Mouse (Mus musculus) layer of hippocampus, adult 8-10 months (tissue): Measurements from ENCODE around the gene Cpsf4l. TPM values are rescaled to one million over a fixed set of nuclear protein-coding genes. Genes with fewer than 3 reads are reported as not detected.
A peak's percentile ranks its signal among the peaks of the same experiment; 100 is the strongest.

ENCODE experiments used
- DNase-seq, 2 experiments: peaks; one replicate each; pipeline ENCODE4 v3.0.0; 2022; ENCODE audit warnings: low spot score in 2 of 2
- total RNA-seq, 4 experiments: library from RNA; stranded (reverse); gene quantifications; 2 replicates each; pipeline ENCODE4 v1.2.4; 2022

Cpsf4l gene
- under 1 TPM in 1 of 4 experiments, not detected in 3; 0.68 TPM for total RNA-seq

DNA sequence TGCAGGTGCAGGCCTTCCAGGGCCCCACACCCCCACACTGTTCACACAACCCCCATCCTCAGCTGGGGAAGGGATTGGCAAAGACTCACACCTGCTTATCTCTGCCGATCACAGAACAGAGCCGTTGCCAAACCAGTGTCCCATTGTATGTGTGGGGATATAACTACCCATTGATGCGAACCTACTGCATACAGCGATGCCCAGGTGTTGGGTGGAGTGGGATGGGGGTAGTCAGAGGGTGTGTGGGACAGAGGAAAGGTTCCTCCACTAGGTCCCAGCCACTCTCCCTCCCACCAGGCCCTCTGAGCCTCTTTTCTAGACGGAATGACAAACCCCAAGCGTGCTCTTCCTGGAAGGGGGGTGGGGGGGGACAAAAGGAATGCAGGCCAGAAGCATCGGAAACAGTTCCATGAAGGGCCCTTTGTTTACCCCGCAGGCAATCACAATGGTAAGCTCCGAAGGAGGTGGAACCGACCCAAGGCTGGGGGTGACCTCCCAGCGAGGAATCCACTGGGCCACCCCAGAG lies at the start of gene Cpsf4l:
Cpsf4l (minus strand) TSS at position 287 of the 526 bp plus-strand sequence.
- DNase-seq: no peak

DNA sequence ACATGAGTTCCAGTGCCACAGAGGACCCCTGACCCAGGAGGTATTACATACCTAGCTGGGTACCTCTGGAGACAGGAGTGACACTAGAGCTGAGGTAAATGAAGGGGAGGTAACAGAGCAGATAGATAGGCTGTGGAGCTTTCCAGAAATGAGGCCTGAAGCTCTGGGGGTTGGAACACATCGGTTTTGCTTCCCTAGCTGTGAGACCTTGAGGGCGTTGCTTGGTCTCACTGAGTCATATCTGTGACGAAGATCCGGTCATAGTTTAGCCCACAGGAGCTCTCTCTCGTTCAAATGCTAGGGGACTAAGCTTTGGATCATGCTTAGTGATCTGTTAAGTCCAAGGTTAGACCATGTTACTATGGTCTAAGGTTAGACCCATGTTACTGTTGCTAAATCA lies 49.0 kb upstream of the Cpsf4l start:
- DNase-seq: no peak

DNA sequence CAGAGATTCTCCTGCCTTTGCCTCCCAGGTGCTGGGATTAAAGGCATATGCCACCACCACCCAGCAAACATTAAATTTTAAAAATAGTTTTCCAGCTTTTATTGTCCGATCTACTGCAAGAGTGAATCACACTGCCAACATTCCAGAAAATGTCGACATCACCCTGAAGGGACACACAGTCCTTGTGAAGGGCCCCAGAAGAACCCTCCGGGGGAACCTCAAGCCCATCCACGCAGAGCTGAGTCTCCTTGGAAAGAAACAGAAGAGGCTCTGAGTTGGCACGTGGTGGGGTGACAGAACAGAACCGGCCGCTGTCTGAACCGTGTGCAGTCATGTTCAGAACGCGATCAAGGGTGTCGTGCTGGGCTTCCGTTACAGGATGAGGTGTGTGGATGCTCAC lies 46.8 kb upstream of the Cpsf4l start:
- DNase-seq: no peak

DNA sequence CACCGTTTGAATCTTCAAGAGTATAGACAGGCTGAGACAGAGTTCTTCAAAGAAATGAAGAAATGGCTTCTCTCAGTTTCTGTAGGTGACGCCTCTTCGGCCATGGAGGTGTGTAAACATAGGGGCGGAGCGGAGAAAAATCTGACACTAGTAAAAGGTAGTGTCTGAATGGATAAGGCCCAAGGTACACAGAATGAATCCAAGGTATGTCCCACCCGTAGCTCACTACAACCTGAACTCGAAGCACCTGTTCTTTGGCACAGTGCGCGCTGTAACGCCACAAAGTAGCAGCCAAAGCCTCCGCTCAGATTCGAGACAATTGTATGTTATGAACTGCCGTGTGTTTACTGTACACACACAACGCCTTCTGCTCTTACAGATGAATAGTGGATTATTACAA lies 46.1 kb upstream of the Cpsf4l start:
- no peak for DNase-seq

DNA sequence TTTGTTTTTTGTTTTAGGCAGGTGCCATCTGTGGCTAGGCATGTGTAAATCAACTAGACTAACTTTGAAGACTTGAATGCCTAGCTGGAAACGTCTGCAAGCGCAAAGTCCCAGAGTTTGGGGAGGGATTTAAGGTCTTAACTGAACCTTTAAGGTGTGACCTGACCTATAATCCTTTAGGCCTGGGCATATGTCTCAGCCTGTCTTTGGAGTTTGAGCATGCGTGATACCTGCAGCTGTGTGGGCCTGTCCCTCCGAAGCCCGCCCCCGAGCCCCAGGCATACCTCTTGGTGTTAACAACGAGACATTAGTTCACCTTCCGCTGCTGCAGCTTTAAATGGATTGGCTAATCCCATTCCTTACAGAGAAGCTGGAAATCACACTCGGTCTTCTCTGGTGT lies 45.0 kb upstream of the Cpsf4l start:
- DNase-seq: no peak

DNA sequence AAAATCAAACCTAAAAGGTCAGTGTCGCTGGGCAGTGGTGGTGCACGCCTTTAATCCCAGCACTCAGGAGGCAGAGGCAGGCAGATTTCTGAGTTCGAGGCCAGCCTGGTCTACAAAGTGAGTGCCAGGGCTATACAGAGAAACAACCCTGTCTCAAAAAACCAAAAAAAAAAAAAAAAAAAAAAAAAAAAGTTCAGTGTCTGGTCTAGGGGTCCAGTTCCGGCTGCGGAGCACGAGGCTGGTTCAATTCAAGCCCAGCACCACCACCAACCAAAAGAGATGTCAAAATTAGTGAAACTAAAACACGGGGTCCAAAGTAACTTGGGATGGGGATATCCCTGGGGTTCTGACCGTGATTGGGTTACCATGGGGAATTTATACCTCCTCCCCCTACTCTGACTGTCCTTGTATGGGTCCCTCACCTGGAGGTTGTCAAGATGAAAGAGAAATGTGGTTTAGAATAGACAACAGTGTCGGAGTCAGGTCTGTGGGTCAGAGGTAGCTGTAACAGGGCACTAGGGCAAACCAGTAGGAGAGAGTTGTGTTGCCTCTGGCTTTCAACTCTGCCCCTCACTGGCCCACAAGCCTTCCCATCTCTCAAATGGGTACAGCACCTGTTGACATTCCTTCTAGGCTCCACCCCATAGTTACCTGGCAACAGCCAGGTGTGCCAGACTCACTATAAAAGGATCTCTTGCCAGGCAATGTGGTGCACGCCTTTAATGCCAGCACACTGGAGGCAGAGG lies 43.0 kb upstream of the Cpsf4l start:
- DNase-seq: no peak

DNA sequence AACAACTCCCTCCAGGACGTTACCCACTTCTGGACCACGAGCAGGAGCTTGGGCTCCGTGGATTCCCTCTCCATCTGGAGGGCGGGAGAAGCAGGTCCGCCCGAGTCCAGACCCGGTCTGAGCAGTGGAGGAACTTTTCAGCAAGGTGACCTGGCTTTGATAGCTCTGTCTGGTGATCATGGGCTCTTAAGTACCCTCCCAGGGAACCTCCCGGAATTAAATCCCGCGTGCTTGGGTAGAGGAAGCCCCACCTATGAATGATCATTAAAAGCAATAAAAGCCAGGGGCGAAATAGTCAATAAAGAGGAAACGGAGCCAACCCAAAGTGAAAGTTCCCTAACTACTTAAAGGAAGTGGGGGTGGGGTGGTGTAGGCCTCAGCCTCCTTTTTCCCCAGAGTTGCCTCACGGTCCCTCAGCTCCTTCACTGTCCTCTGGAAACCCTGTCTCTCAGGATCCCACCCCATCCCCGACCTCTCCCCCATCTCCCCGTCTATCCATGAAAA lies 42.4 kb upstream of the Cpsf4l start:
- no peak for DNase-seq

DNA sequence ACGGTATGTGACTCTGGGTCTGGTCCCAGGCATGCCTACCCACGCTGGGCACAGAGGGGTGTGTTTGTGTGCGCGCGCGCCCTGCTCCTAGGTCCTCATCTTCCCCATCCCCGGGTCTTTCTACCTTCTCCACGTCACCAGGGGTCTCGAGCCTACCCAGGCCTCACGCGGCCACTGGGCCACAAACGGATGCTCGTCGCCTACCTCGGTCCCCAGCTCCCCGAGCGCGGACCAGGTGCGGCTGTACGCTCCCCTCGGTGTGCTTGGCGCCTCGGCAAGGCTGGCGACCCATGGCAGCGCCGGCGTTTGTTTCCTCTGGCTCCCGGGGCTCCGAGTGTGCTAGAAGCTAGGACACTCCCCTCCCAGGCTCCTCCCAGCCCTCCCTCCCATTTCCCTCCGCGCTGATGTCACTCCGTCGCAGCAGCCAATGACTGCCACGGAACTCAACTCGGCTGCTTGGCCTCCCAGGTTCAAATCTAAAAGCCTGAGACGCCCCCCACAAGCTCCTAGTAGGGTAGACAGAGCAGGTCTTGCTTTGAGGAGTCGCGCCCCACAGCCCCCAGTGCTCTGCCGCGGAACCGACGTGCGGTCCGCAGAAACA lies 41.8 kb upstream of the Cpsf4l start, which contains the start of gene Cdc42ep4:
Cdc42ep4 (minus strand) TSS at position 398 of the 601 bp plus-strand sequence.
- DNase-seq: peak; percentile 64 to 71

DNA sequence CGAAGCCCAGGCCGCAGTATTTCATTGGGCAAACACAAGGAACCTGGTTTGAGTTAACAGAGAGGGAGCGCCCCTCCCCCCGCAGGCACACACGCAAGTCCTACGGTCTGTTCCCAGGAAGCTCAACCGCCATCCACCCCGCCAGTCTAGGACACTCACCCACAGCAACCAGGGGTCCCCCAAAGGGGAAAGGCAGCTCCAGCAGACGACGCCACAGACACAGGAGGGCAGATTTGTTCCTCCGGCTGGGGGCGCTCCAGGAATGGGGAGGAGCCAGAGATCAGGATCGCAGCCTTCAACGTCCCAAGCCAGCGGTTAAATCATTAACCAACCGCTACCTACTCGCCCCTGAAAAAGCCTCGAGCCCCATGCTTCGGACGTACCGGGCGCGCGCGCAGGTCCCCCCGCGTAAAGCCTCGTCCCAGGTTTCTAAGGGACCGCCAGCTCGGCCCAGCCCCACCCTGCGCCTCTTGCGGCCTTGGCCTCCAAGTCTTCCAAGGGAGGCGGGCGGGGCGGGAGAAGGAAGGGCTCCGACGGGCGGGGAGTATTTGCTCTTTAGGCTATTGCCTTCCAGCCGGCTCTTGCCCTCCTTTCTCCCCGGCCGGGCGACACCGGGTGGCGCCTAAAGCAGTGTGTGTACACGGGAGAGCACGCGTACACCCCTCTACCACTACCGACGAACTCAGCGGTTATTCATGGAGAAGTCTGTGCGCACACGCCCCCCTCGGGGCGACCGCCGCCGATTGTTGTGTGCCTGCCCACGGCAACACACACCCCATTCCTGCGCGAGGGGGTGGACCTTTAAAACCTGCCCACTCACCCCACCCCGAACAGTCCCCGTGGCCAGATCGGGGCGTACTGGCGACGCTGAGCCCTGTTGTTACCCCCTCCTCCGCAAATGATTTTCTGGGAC lies 41.0 kb upstream of the Cpsf4l start:
- peak; percentile 53 to 66 for DNase-seq

DNA sequence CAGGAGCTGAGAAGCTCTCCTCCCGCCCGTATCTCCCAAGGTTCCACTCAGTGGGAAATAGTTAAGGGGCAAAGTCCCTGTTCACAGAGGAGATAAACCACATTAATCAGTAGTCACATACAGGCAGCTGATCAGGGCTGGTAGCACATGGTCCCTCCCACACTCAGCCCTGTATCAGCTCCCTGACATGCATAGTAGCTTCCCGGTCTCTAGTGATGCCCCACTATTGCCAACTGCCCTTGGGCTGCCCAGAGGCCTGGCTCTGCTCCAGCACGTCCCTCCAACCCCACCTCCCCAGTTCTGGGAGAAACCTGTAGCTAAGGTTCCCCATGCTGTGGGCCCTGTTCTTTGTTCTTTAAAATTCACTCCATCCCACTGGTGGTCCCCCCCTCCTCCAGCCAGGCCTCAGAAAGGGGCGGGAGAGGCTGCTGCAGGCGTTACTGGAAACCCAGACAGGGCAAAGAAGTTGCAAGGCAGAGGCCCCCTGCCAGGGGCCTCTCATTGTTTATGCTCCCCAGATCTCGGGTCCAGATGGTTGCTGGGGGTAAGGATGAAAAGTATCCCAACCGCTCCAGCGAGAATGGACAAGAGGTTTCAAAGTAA lies 40.0 kb upstream of the Cpsf4l start:
- no peak for DNase-seq

DNA sequence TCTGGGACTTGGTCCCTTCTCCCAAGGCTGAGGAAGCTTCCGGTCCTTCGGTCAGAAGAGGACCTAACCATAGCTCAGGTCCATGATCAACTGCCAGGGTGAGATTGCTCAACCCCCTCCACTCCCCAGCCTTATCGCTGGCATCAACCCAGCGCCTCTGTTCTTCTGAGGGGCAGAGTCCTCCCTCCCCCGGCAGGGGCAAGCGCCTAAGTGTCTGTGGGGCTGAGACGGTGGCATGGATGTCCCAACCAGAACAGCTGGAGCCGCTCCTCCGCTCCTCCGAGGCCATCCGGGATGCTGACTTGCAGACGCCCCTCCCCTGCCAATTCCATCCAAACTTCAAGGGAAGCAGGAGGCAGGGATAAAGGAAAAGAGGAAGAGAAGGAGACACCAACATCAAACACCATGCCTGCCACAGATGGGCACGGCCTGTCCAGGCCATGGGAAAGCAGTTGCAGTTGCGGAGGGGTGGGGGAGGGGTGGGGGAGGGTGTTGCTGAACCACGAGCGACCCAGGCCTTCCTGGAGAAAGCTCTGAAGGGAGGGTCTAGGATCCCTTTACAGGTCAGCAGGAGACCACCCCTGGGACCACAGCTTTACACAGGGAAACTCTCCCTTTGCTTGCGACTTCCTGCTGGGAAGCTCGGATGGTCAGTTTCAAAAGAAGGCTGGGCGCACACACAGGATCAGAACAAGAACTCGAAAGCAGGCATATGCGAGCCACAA lies 39.1 kb upstream of the Cpsf4l start:
- no peak for DNase-seq

DNA sequence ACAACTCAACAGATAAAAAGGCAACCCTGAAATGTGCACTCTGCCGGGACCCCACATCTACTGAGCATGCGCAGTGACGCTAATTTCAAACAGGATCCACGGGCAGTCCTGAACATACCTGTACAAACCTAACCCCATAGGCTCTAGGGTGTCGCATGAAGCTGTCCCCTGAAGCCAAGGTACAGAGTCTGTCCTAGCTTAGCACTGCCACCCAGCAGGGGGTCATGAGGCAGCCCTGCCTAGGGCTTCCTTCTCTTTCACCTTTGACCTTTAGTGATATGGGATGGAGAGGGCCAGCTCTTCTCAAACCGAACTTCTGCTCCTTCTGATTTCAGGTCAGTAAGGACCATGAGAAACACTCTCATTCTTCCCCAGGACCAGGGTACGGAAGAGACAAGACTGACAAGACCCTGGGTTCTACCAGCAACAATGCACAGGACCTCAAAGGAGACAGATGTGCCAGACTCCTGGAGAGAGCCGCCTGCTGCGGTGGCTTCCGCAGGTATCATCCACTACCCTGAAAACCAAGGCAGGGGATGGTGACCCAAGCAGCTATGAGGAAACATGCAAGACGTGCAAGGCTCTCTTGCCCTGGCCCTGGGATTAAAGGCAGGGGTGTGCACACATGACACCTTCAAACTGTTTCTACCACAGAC lies 38.0 kb upstream of the Cpsf4l start:
- no peak for DNase-seq

DNA sequence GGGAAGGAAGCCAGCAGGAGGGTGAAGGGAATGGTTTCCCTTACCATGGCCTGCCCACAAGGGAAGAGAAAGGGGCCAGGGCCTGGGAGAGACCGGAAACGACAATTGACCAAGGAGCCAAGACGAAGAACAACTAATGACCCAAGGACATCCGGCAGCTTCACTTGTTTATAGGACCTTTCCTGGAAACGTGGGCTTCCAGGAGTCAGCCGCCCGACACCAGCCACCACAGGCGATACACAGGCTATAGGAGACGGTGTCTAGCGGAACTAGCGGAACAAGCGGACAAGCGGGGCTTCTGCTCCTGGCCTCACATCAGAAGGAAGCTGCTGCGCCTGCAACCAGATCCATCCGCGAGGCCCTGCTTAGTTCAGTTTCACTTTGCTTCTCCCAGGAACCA lies 37.2 kb upstream of the Cpsf4l start:
- DNase-seq: no peak

DNA sequence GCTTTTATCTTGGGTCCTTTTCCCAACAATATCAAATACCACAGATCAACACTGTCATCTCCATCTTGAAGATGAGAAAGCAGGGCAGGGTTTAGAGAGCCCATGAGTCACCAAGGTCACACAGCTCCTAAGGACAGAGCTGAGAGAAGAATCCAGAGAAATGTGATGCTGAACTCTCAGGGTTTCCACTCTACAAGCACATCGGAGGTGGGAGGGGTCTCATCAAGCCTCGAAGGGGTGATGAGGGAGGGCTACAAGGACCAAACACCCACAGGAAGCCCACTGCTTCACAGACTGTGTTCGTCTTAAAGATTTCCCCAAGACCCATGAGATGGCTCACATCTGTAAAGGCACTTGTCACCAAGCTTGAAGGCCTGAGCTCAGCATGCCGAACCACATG lies 36.1 kb upstream of the Cpsf4l start:
- DNase-seq: no peak

DNA sequence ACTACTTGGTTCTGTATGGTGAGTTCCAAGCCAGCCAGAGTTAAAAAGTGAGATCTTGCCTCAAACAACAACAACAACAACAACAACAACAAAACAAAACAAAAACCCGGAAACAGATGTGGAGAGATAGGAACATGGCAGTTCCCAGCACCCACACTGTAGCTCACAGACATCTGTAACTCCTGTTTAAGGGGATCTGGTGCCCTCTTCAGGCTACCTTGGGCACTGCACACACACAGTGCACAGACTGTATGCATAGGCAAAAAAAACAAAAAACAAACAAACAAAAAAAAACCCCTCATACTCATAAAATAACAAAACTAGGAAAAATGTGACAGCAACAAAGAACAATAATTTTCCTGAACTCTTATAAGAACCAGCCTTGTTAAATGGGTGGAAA lies 33.2 kb upstream of the Cpsf4l start:
- no peak for DNase-seq

DNA sequence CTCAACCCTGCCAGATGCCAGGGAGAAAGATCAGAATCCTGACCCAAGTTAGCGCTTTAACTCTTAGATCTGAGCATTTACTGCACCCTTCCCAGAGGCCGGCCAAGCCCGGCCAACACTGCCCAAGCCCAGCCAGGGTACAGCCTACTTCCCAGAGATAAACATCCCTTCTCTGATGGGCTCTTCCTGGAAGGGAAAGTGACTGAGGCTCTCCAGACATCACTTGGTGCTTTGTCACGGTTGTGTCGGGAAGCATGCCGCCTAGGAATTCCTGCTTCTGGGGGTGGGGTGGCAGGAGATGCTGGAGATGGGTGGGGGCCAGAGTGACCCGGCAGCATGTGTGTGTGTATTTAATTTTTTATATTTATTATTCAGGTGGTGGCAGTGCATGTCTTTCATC lies 30.3 kb upstream of the Cpsf4l start:
- no peak for DNase-seq

DNA sequence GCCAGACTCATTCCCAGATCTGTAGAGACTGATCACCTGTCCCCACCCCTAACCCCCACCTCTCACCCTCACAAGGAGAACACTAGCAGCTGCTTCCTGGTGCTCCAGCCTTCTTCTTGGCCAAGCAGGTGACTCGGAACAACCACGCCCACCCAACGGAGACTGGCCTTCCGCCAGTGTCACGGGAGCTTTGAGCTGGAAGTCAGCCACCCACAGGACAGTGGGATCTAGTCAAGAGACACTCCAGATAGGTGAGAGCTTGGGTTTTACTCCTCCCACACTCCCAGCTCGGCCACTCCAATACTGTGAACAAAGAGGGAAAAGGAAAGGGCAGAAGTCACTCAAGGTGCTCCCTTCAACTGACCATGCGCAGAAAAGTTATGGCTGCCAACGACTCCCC lies 29.4 kb upstream of the Cpsf4l start:
- no peak for DNase-seq

DNA sequence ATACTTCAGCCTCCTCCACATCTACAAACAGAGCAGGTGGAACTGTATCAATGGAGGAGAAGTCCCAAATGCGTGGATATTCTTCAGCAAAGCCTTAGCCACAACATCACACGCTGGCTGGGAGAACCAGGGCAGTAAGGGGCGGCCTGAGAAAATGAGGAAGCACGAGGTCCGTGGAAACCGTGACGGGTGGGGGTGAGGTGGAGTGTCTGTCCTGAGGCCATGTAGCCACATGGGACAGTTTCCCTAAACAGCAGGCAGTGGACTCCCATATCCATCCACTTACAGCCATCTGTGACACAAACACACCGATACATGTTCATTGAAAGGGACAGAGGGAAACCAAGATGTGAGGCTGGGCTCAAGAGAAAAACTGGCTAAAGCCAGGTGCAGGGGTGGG lies 28.1 kb upstream of the Cpsf4l start:
- DNase-seq: no peak

DNA sequence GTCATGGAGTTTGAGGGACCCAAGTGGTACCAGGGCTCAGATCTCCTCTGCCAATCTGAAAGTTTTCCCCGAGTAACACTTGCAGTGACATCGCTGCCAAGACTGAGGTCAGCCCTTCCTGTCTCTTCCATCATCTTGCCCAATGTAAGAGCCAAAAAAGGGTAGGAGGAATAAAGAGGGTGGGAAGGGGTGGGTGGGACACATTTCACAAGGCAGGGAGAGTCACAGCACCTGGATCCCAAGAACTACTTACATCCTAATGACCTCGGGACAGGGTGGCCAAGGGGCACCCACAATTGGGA lies 27.7 kb upstream of the Cpsf4l start:
- DNase-seq: no peak

DNA sequence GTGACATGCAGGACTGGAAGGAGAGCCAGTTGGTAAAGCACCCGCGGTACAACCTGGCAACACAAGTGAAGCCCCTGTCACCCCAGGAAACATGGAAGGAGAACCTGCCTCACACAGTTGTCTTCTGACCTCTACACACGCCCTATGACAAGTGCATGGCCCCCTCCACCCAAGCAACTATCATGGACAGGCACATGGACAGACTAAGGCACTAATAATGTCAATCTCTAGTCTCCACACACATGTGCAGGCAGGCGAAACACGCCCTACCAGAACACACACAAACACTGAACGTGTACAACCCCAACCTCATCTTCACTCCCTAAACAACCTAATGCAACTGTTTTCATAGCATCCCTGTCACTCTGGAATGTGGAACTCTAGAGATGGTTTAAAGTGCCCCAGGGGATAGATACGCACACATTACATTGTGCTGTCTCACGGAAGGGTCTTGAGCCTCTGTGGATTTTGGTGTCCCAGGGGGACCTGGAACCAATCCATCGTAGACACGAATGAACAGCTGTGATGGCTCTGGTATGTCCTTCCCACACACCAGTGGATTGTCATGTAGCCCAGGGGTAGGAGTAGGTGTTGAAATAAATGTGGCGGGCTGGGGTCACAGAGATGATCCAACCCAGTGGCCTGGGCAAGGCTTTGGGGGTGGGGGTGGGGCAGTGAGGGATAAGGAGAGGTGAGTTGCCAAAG lies 27.2 kb upstream of the Cpsf4l start:
- no peak for DNase-seq
